Comparison of ENCODE assay signal across 9 mouse cellular contexts in genomic region chr5:130811266-130811665, GRCm38 (mm10).
DNase-seq lines count a peak whose midpoint lies in the region; ATAC-seq and TF ChIP-seq lines count a peak whose summit lies in the region.
"Had no signal": no experiment of that assay in that cellular context is flagged by ENCODE, and none has a peak within 500 bp of the region (broad histone marks: within the 10 kb centered on the region; RNA-seq: fewer than 3 reads in every experiment).

No protein-coding gene starts in this region.

- no peak for ATAC-seq in hindbrain, embryonic 13.5 days (ENCODE audit: low FRiP score)

- peak; percentile 22; the same call in 1 of the 2 replicates for TF ChIP-seq CTCF in liver, adult 2 months (IDR thresholded peaks at IDR 0.05; ENCODE audit: low read depth, low read length)
- TF ChIP-seq CTCF in thymus, adult 2 months (IDR thresholded peaks at IDR 0.05; ENCODE audit: borderline replicate concordance, control insufficient read depth, extremely low read depth, insufficient read depth, low read length, poor library complexity): no peak

- H3K9ac ChIP-seq in hindbrain, embryonic 13.5 days: no peak overlapping the region
- H3K9ac ChIP-seq in liver, adult 2 months (ENCODE audit: low read depth, low read length): no peak overlapping the region
- H3K9ac ChIP-seq: heart, embryonic 15.5 days had no signal

- no peaks in the 10 kb centered on the region for H3K27me3 ChIP-seq in hindbrain, embryonic 10.5 days (ENCODE audit: insufficient read depth, poor library complexity, severe bottlenecking)
- H3K27me3 ChIP-seq in hindbrain, embryonic 13.5 days: no peaks in the 10 kb centered on the region
- H3K27me3 ChIP-seq in liver, adult 2 months (ENCODE audit: control insufficient read depth, insufficient read depth, low read length): 0 out of 2 replicates have a peak, but pooled peaks cover 3% of the 10 kb centered on the region
- no peaks in the 10 kb centered on the region for H3K27me3 ChIP-seq in thymus, adult 2 months (ENCODE audit: control insufficient read depth, insufficient read depth, low read length)
- H3K27me3 ChIP-seq: heart, embryonic 15.5 days had no signal

- H3K4me1 ChIP-seq in hindbrain, embryonic 10.5 days (replicated peaks): no peaks in the 10 kb centered on the region
- H3K4me1 ChIP-seq in hindbrain, embryonic 13.5 days (replicated peaks): no peaks in the 10 kb centered on the region; the same call in 1 of the 2 replicates
- no peaks in the 10 kb centered on the region for H3K4me1 ChIP-seq in liver, adult 2 months (ENCODE audit: control insufficient read depth, insufficient read depth, low read length)
- no peaks in the 10 kb centered on the region for H3K4me1 ChIP-seq in thymus, adult 2 months (replicated peaks; ENCODE audit: control insufficient read depth, insufficient read depth, low read length)
- H3K4me1 ChIP-seq: heart, embryonic 15.5 days had no signal

- no peaks in the 10 kb centered on the region for H3K79me2 ChIP-seq in liver, adult 2 months (ENCODE audit: control insufficient read depth, insufficient read depth, low read length)

- DNase-seq in hindbrain, embryonic 10.5 days (ENCODE audit: low spot score): peak; percentile 40
- DNase-seq in 416B (ENCODE audit: low read depth): peak; percentile 35
- peak; percentile 32 to 41 for DNase-seq in adrenal gland, adult 18-20 months (ENCODE audit: low spot score in 2 of 2)
- peak; percentile 64 for DNase-seq in embryo, embryonic 10.5 days (ENCODE audit: low spot score)
- peak; percentile 7 for DNase-seq in liver, adult 2 months (ENCODE audit: extremely low read depth, low read depth, low spot score)
- no peak for DNase-seq in thymus, postnatal 10 days (ENCODE audit: low spot score in 2 of 2)
- no peak for DNase-seq in thymus, adult 2 months

- H3K36me3 ChIP-seq in hindbrain, embryonic 10.5 days: no peaks in the 10 kb centered on the region
- no peaks in the 10 kb centered on the region for H3K36me3 ChIP-seq in hindbrain, embryonic 13.5 days
- H3K36me3 ChIP-seq in liver, adult 2 months (ENCODE audit: control insufficient read depth, insufficient read depth, low read length): no peaks in the 10 kb centered on the region
- no peaks in the 10 kb centered on the region for H3K36me3 ChIP-seq in thymus, adult 2 months (ENCODE audit: control insufficient read depth, insufficient read depth, low read length)
- H3K36me3 ChIP-seq: heart, embryonic 15.5 days had no signal

- 31% methylated on average over 3 of the region's 3 CpGs for WGBS in hindbrain, embryonic 10.5 days
- WGBS in hindbrain, embryonic 13.5 days: 39% methylated on average over 3 of the region's 3 CpGs
- WGBS in liver, adult 2 months: 20% methylated on average over 3 of the region's 3 CpGs
- WGBS in thymus, adult 2 months: 46% methylated on average over 3 of the region's 3 CpGs

- no peak overlapping the region for H3K27ac ChIP-seq in hindbrain, embryonic 10.5 days
- no peak overlapping the region for H3K27ac ChIP-seq in hindbrain, embryonic 13.5 days
- no peak overlapping the region for H3K27ac ChIP-seq in liver, adult 2 months (replicated peaks; ENCODE audit: insufficient read depth, low read depth, low read length)
- H3K27ac ChIP-seq in thymus, adult 2 months (ENCODE audit: control insufficient read depth, insufficient read depth, low read length): no peak overlapping the region
- H3K27ac ChIP-seq: heart, embryonic 15.5 days had no signal

- H3K4me3 ChIP-seq in hindbrain, embryonic 10.5 days: no peak overlapping the region
- no peak overlapping the region for H3K4me3 ChIP-seq in hindbrain, embryonic 13.5 days
- H3K4me3 ChIP-seq in liver, adult 2 months (ENCODE audit: insufficient read depth, low read depth, low read length): no peak overlapping the region
- H3K4me3 ChIP-seq in thymus, adult 2 months (ENCODE audit: control insufficient read depth, insufficient read depth, low read length): no peak overlapping the region
- H3K4me3 ChIP-seq: heart, embryonic 15.5 days had no signal

- no peak overlapping the region for H3K4me2 ChIP-seq in hindbrain, embryonic 13.5 days
- H3K4me2 ChIP-seq: heart, embryonic 15.5 days had no signal

- no peak for TF ChIP-seq POLR2A in liver, adult 2 months (IDR thresholded peaks at IDR 0.05; ENCODE audit: extremely low read depth, insufficient read depth, low read length)
- no peak for TF ChIP-seq POLR2A in thymus, adult 2 months (IDR thresholded peaks at IDR 0.05; ENCODE audit: control insufficient read depth, extremely low read depth, insufficient read depth, low read length, poor library complexity)

- no peaks in the 10 kb centered on the region for H3K9me3 ChIP-seq in hindbrain, embryonic 10.5 days
- H3K9me3 ChIP-seq in hindbrain, embryonic 13.5 days: 0 out of 2 replicates have a peak, but pooled peaks cover 7% of the 10 kb centered on the region
- H3K9me3 ChIP-seq: heart, embryonic 15.5 days had no signal

Comparison
In these comparisons a context has a peak if more than half of its experiments do, and no peak if none do; other contexts are left out.
1. DNase-seq: peak in hindbrain, embryonic 10.5 days (single experiment), 416B (single experiment), adrenal gland, adult 18-20 months (2 of 2), embryo, embryonic 10.5 days (single experiment) and liver, adult 2 months (single experiment); none in thymus, postnatal 10 days (0 of 2) and thymus, adult 2 months (single experiment).